Mouse (Mus musculus) gastrocnemius, postnatal 14 days (tissue): ENCODE measurements around the gene Sp9. TPM values are rescaled to one million over a fixed set of nuclear protein-coding genes. Genes with fewer than 3 reads are reported as not detected.
A peak's percentile ranks its signal among the peaks of the same experiment; 100 is the strongest.

Source experiments
- DNase-seq: peaks from one replicate; pipeline ENCODE4 v3.0.0; 2021; ENCODE audit warnings: mixed read lengths
- intact Hi-C: fragments of 180-260 bp; cut with DNase I; formaldehyde crosslinking; loops from one replicate; pipeline ENCODE4 v1.15.1; 2025; ENCODE audit warnings: low total_unique reads
- total RNA-seq, 2 experiments: library from RNA; stranded (reverse); gene quantifications; 2 replicates each; pipeline ENCODE4 v1.2.3; 2021

The Sp9 gene
- total RNA-seq, 2 experiments from 2014 or later, result not detected

DNA sequence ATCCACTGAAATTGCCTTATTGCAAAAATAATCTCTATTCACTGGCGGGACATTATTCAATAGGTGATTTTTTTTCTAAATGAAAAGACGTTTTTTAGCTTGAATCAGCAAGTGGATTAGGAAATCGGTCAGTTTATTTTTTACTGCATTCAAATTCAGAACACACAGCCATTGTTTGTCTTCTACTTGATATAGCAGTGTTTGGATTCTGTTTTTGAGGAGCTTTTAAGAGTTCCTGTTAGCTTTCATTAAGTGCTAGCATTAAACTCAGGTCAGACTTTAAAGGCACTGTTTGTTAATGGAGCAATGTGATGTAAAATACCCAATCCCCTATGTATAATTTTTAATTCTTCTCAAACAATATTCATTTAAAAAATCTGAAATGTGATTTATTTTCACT lies 27.1 kb downstream of the Sp9 start:
- no peak for DNase-seq
- intact Hi-C loops, result no loop called here

DNA sequence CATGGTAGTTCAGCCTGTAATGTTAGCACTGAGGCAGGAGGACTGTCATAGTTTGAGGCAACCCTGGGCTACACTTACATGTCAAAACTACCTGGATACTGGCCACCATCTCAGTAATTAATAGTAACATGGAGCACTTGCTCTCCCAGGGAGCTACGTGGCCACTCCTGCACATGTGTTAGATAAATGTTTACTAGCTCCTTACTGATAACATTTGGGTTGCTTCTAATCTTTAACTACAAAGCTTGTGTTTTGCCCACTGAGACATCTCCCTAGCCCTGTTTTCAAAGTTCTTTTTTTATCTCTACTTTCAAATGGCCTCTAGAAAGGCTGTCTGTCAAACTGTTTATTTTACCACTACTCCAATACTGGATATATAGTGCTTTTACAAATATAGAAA lies 30.3 kb downstream of the Sp9 start:
- intact Hi-C loops, result no loop called here
- DNase-seq, result no peak

DNA sequence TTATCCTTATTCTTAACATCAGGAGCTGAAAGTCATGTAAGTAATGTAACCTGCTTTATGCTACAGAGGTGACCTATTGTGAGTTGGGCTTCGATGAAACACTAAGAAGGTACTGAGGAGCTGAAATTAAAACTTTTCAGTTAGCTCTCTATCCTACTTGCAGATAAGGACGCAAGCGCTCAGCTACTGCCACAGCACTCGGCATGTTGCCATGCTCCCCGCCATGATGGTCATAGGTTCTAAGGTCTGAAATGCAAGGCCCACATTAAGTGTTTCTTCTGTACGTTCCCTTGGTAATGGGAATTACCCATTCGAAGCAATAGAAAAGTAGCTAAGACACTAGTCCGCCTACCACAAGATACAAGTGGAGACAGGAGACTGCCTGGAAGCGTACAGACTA lies 31.0 kb downstream of the Sp9 start:
- intact Hi-C loops, result no loop called here

DNA sequence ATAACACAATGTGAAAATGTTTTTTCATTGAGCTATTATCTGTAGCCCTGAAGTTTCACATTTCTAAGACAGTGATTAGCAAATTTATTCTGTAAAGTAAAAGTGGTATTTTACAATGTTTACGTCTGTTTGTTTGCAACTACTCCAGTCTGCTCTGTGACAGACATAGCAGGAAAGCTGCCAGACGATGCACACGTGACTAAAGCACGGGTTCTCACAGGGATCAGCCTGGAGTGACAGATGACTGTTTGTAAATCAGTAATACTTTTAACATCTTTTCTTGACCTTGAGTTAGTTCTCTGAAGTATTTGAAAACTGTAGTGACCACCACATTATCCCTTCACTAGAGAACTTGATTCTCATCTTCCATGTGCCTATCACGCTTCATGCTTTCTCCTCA lies 32.8 kb downstream of the Sp9 start:
- no peak for DNase-seq
- intact Hi-C loops, result no loop called here

More for the DNA sequence above, 31.0 kb downstream of the Sp9 start:
- no peak for DNase-seq

DNA sequence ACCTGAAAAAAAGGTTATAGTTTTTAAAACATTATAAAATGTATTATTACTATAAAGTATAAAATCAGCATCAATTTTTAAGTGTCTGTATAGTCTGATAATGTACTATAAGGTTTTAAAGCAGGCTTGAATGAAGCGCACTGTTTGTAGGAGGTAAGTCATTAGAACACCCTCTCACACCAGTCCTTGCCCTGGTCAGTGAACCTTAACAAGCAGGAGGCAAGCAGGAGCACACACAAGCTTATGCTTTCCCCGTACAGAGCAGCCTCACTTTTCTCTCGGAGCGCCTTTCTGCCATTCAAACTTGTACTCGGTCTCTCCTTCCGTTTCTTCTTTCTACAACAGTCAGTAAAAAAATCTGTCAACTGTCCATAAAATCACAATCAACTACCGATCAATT lies 34.3 kb downstream of the Sp9 start:
- DNase-seq, result no peak
- intact Hi-C loops, result no loop called here

DNA sequence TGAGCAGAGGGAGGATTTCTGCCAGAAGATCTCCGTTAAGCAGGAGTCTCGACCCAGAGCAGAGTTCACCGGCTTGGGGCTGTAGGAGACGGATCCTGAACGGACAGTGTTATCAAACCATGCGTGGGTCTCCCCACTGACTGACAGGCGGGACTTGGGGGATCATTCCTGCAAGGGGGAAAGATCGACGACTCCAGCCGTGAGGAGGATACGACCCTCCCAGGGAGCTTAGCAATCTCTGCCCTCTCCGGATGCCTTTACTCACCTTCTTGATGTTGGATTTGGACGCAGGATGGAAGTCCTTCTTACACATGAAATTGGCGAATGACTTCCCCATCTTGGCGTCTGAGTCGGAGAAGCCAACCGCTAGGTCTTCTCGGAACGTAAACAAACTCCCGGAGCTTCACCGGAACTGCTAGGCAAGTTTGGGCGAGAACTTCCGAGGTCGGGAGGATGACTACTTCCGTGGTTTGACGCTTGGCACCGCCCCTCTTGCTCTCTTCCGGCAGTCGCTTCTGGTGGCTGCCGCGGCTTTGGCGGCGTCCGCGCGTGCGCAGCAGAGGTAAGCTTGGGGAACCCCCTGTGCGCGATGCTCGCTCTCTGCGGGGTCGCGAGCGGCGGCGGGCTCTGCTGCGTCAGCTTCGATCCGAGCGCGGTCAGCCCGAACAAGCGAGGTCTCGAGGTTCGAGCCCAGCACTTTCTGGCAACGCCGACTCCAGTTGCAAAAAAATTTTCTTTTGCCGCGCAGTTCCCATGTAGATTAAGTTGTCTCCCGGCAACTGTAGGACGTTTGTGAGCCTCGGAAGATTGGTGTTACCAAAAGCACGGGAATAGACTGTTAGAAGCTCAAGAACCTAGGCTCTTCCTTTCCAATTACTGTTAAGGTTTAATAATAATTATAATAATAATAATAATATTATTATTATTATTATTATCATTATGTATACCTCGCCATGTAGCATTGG lies 40.7 kb downstream of the Sp9 start, which contains the start of the genes Scrn3 and Cir1:
Gene Scrn3, plus strand, starts transcription at position 450 of the 965 bp plus-strand sequence.
Gene Cir1, minus strand, starts transcription at position 550 of the 965 bp plus-strand sequence.
- intact Hi-C loops, result loop anchor here (10.0 kb wide), 1 partner anchor 82 kb away; no protein-coding TSS in a partner anchor
- peak; percentile 96 for DNase-seq

DNA sequence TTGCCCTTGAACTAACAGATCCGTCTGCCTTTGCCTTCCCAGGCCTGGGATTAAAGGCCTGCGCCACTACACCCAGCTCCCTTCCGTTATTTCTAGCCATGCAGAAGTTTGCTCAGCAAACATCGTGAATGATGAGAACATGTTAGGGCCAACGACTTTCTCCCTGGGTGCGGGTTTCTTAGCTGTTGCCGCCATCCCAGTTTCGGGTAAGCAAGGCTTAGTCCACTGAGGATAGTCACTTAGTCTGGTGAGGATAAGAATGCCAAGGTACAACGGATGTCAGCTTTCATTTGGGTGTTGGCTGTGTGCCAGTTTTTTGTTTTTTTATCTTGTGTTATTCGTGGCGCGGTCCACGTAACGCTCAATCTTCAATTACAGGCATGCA lies 41.4 kb downstream of the Sp9 start:
- DNase-seq, result peak; percentile 9
- intact Hi-C loops, result loop anchor here (10.0 kb wide), 1 partner anchor 82 kb away; no protein-coding TSS in a partner anchor

DNA sequence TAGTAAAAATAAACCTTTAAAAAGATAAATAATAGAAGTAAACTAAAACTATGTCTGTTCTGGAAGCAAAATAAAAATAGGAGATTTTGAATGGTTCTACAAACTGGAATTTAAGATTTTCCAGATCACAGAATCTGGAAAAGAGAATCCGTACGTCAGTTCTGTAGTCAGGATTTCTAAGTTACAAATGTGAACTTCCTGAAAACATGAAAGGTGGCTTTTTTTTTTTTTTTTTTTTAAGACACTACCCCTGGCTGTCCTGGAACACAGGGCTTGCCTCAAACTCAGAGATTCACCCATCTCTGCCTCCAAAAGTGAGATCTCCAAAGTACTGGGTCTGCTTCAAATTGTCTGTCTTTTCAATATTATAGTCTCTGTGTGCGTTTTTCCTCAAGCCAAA lies 42.6 kb downstream of the Sp9 start:
- DNase-seq, result no peak
- intact Hi-C loops, result loop anchor here (10.0 kb wide), 1 partner anchor 80 kb away; no protein-coding TSS in a partner anchor

DNA sequence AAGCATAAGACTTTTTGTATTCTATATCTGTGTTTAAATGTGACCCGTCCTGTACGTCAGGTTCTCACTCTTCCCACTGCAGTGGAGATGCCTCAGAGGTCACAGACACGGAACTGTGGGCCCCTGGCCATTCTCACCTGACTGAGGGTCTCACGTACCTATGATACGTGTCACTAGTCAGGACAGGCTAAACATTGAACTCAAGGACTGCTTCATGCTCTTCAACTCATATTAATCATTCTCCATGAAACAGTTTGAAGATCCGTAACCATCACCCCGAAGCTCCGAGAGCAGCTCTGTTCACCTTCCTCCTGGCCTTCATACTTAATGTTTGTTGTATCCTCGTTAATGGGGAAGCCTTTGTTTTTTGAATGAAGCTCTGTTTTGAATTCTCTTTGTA lies 45.7 kb downstream of the Sp9 start:
- DNase-seq, result no peak
- intact Hi-C loops, result loop anchor here (10.0 kb wide), 1 partner anchor 77 kb away; no protein-coding TSS in a partner anchor

DNA sequence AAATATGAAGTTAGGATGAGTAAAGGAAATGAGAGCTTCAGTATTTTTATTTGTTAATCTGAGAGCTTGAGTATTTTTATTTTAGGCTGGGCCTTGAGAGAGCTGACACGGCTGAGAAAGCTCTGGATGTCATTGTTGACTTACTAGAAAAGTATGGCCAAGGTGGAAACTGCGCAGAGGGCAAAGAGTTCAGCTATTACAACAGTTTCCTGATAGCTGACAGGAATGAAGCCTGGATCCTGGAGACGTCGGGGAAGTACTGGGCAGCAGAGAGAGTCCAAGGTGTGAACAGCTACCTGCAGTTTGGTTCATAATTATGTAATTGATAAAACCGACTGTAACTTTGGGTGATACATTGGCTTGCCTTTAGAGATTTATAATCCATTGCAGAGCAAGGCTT lies 47.5 kb downstream of the Sp9 start:
- intact Hi-C loops, result loop anchor here (10.0 kb wide), 1 partner anchor 76 kb away; no protein-coding TSS in a partner anchor
- no peak for DNase-seq

DNA sequence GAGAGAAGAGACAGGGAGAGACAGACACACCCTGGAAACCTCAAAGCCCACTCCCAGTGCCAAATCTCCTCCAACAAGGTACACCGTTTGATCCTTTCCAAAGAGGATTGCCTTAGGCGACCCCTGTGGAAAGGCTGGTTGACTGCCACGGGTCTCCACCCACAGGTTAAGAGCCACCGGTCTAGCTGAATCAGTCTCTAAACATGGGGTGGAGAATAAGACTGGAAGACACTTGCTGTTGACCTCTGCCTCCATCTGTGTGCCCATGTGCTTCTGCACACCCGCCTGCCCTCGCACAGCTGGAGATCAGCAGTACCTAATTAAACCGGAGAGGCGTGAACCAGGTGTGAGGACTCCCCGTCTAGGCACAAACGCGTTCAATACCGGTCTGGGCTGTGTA lies 51.3 kb downstream of the Sp9 start:
- intact Hi-C loops, result no loop called here

DNA sequence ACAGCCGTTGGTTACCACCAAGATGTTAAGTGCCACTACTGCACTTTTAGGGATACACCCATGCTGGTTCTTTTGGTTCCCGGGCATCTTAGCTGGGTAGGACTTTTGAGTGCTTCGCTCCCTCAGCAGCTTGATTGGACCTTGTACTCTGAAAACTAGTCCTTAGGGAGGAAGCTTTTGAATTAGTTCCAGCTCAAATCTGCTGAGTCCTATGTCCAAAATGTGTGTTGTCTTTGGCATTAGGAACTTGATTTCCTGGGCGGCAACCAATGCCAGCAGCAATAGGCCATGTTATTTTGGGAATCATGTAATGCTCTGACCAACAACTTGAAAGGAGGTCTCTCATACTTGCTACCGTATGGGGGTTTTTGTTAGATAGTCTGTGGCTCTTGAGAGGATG lies 54.1 kb downstream of the Sp9 start:
- DNase-seq, result no peak

More for the DNA sequence above, 51.3 kb downstream of the Sp9 start:
- no peak for DNase-seq

More for the DNA sequence above, 54.1 kb downstream of the Sp9 start:
- intact Hi-C loops, result no loop called here

Other genes with a start within 250 kb of the Sp9 start
- 10 to 100 TPM; 97.2 to 98.5 TPM for gene Ola1, start 53.0 kb upstream of the Sp9 start, total RNA-seq
- gene Scrn3, start 40.7 kb downstream of the Sp9 start, total RNA-seq, result 10 to 100 TPM; 26.8 to 28.6 TPM
- gene Cir1, start 40.8 kb downstream of the Sp9 start, total RNA-seq, result 10 to 100 TPM; 12.4 to 13.8 TPM
- gene Gpr155, start 114.6 kb downstream of the Sp9 start, total RNA-seq, result 10 to 100 TPM; 10.9 to 12.0 TPM